Mouse (Mus musculus): ENCODE data around the gene 1700028P14Rik. TPM values are rescaled to one million over a fixed set of nuclear protein-coding genes. Genes with fewer than 3 reads are reported as not detected.

The 1700028P14Rik gene
- polyA plus RNA-seq, 1 experiment from 2014 or later: 3.1 TPM

GRCm38 (mm10) chr19:23631611-23632492, 20.8 kb downstream of the 1700028P14Rik start:
- H3K9ac ChIP-seq: no peak overlapping the region
- H3K4me2 ChIP-seq (replicated peaks): no peak overlapping the region
- WGBS: 47% methylated on average over 11 of the region's 11 CpGs
- no peaks in the 10 kb centered on the region for H3K36me3 ChIP-seq (replicated peaks; ENCODE audit: control insufficient read depth, insufficient read depth)
- no peaks in the 10 kb centered on the region for H3K27me3 ChIP-seq (ENCODE audit: control insufficient read depth, insufficient read depth, low read length)
- H3K4me1 ChIP-seq (replicated peaks; ENCODE audit: control insufficient read depth, insufficient read depth, low read length): no peaks in the 10 kb centered on the region
- H3K9me3 ChIP-seq (ENCODE audit: control insufficient read depth, low read length): no peaks in the 10 kb centered on the region
- H3K27ac ChIP-seq: no peak overlapping the region
- ATAC-seq (ENCODE audit: low FRiP score) (no peak), DNase-seq (ENCODE audit: low spot score) (peak; percentile 40)
- H3K4me3 ChIP-seq (replicated peaks; ENCODE audit: low read length): no peak overlapping the region

GRCm38 (mm10) chr19:23614268-23614667, 38.3 kb downstream of the 1700028P14Rik start:
- no peak overlapping the region for H3K4me2 ChIP-seq (replicated peaks)
- no peaks in the 10 kb centered on the region for H3K36me3 ChIP-seq (replicated peaks; ENCODE audit: control insufficient read depth, insufficient read depth)
- no peaks in the 10 kb centered on the region for H3K4me1 ChIP-seq (replicated peaks; ENCODE audit: control insufficient read depth, insufficient read depth, low read length)
- WGBS: 93% methylated on average over 7 of the region's 7 CpGs
- no peaks in the 10 kb centered on the region for H3K9me3 ChIP-seq (ENCODE audit: control insufficient read depth, low read length)
- H3K4me3 ChIP-seq (replicated peaks; ENCODE audit: low read length): no peak overlapping the region
- no peaks in the 10 kb centered on the region for H3K27me3 ChIP-seq (ENCODE audit: control insufficient read depth, insufficient read depth, low read length)
- ATAC-seq (ENCODE audit: low FRiP score): no peak
- no peak overlapping the region for H3K27ac ChIP-seq
- H3K9ac ChIP-seq: no peak overlapping the region
- DNase-seq (ENCODE audit: low spot score): no peak

- Histone ChIP-seq H3K4me2 (replicated peaks) (no peak overlapping the region), H3K9me3 (ENCODE audit: control insufficient read depth, low read length) (no peaks in the 10 kb centered on the region), H3K27ac (no peak overlapping the region), H3K9ac (no peak overlapping the region), H3K36me3 (replicated peaks; ENCODE audit: control insufficient read depth, insufficient read depth) (no peaks in the 10 kb centered on the region), H3K27me3 (ENCODE audit: control insufficient read depth, insufficient read depth, low read length) (no peaks in the 10 kb centered on the region), H3K4me1 (replicated peaks; ENCODE audit: control insufficient read depth, insufficient read depth, low read length) (no peaks in the 10 kb centered on the region), H3K4me3 (replicated peaks; ENCODE audit: low read length) (no peak overlapping the region)
- ATAC-seq (ENCODE audit: low FRiP score) (no peak), DNase-seq (ENCODE audit: low spot score) (no peak)
- WGBS: 91% methylated on average over 4 of the region's 4 CpGs
Measured at GRCm38 (mm10) chr19:23609724-23610123, 42.9 kb downstream of the 1700028P14Rik start.

- 92% methylated on average over 2 of the region's 2 CpGs for WGBS
- no peak overlapping the region for H3K9ac ChIP-seq
- H3K4me2 ChIP-seq (replicated peaks): no peak overlapping the region
- no peak for ATAC-seq (ENCODE audit: low FRiP score)
- H3K4me1 ChIP-seq (replicated peaks; ENCODE audit: control insufficient read depth, insufficient read depth, low read length): no peaks in the 10 kb centered on the region
- no peaks in the 10 kb centered on the region for H3K9me3 ChIP-seq (ENCODE audit: control insufficient read depth, low read length)
- no peaks in the 10 kb centered on the region for H3K27me3 ChIP-seq (ENCODE audit: control insufficient read depth, insufficient read depth, low read length)
- H3K4me3 ChIP-seq (replicated peaks; ENCODE audit: low read length): no peak overlapping the region
- no peak for DNase-seq (ENCODE audit: low spot score)
- no peak overlapping the region for H3K27ac ChIP-seq
- H3K36me3 ChIP-seq (replicated peaks; ENCODE audit: control insufficient read depth, insufficient read depth): no peaks in the 10 kb centered on the region
Measured at GRCm38 (mm10) chr19:23607951-23608350, 44.7 kb downstream of the 1700028P14Rik start.

GRCm38 (mm10) chr19:23594950-23595349, 57.7 kb downstream of the 1700028P14Rik start:
- Histone ChIP-seq H3K4me1 (replicated peaks; ENCODE audit: control insufficient read depth, insufficient read depth, low read length) (no peaks in the 10 kb centered on the region), H3K4me2 (replicated peaks) (no peak overlapping the region), H3K4me3 (replicated peaks; ENCODE audit: low read length) (no peak overlapping the region), H3K27me3 (ENCODE audit: control insufficient read depth, insufficient read depth, low read length) (no peaks in the 10 kb centered on the region), H3K27ac (no peak overlapping the region), H3K36me3 (replicated peaks; ENCODE audit: control insufficient read depth, insufficient read depth) (no peaks in the 10 kb centered on the region), H3K9me3 (ENCODE audit: control insufficient read depth, low read length) (no peaks in the 10 kb centered on the region), H3K9ac (no peak overlapping the region)
- DNase-seq (ENCODE audit: low spot score) (no peak), ATAC-seq (ENCODE audit: low FRiP score) (no peak)
- WGBS: 89% methylated on average over 3 of the region's 3 CpGs

GRCm38 (mm10) chr19:23578606-23579355, 73.8 kb downstream of the 1700028P14Rik start:
- Histone ChIP-seq H3K4me3 (replicated peaks; ENCODE audit: low read length) (no peak overlapping the region), H3K36me3 (replicated peaks; ENCODE audit: control insufficient read depth, insufficient read depth) (no peaks in the 10 kb centered on the region), H3K9me3 (ENCODE audit: control insufficient read depth, low read length) (no peaks in the 10 kb centered on the region), H3K27ac (no peak overlapping the region), H3K4me1 (replicated peaks; ENCODE audit: control insufficient read depth, insufficient read depth, low read length) (no peaks in the 10 kb centered on the region), H3K27me3 (ENCODE audit: control insufficient read depth, insufficient read depth, low read length) (no peaks in the 10 kb centered on the region), H3K9ac (no peak overlapping the region), H3K4me2 (replicated peaks) (no peak overlapping the region)
- DNase-seq (ENCODE audit: low spot score): no peak
- WGBS: 73% methylated on average over 11 of the region's 11 CpGs
- no peak for ATAC-seq (ENCODE audit: low FRiP score)

GRCm38 (mm10) chr19:23576685-23577084, 75.9 kb downstream of the 1700028P14Rik start:
- Histone ChIP-seq H3K4me2 (replicated peaks) (no peak overlapping the region), H3K4me1 (replicated peaks; ENCODE audit: control insufficient read depth, insufficient read depth, low read length) (no peaks in the 10 kb centered on the region), H3K36me3 (replicated peaks; ENCODE audit: control insufficient read depth, insufficient read depth) (no peaks in the 10 kb centered on the region), H3K9me3 (ENCODE audit: control insufficient read depth, low read length) (no peaks in the 10 kb centered on the region), H3K9ac (no peak overlapping the region), H3K27ac (no peak overlapping the region), H3K4me3 (replicated peaks; ENCODE audit: low read length) (no peak overlapping the region), H3K27me3 (ENCODE audit: control insufficient read depth, insufficient read depth, low read length) (no peaks in the 10 kb centered on the region)
- ATAC-seq (ENCODE audit: low FRiP score) (no peak), DNase-seq (ENCODE audit: low spot score) (no peak)
- WGBS: 55% methylated on average over 4 of the region's 4 CpGs

GRCm38 (mm10) chr19:23563693-23564092, 88.9 kb downstream of the 1700028P14Rik start:
- no peaks in the 10 kb centered on the region for H3K27me3 ChIP-seq (ENCODE audit: control insufficient read depth, insufficient read depth, low read length)
- no peaks in the 10 kb centered on the region for H3K4me1 ChIP-seq (replicated peaks; ENCODE audit: control insufficient read depth, insufficient read depth, low read length)
- no peak overlapping the region for H3K27ac ChIP-seq
- no peak overlapping the region for H3K9ac ChIP-seq
- H3K4me3 ChIP-seq (replicated peaks; ENCODE audit: low read length): no peak overlapping the region
- no peaks in the 10 kb centered on the region for H3K36me3 ChIP-seq (replicated peaks; ENCODE audit: control insufficient read depth, insufficient read depth)
- no peaks in the 10 kb centered on the region for H3K9me3 ChIP-seq (ENCODE audit: control insufficient read depth, low read length)
- WGBS: 84% methylated on average over 5 of the region's 5 CpGs
- ATAC-seq (ENCODE audit: low FRiP score) (no peak), DNase-seq (ENCODE audit: low spot score) (no peak)
- no peak overlapping the region for H3K4me2 ChIP-seq (replicated peaks)

GRCm38 (mm10) chr19:23562588-23562987, 90.0 kb downstream of the 1700028P14Rik start:
- WGBS: 96% methylated on average over 4 of the region's 4 CpGs
- Histone ChIP-seq H3K27ac (no peak overlapping the region), H3K9ac (no peak overlapping the region), H3K4me1 (replicated peaks; ENCODE audit: control insufficient read depth, insufficient read depth, low read length) (no peaks in the 10 kb centered on the region), H3K4me3 (replicated peaks; ENCODE audit: low read length) (no peak overlapping the region), H3K9me3 (ENCODE audit: control insufficient read depth, low read length) (no peaks in the 10 kb centered on the region), H3K4me2 (replicated peaks) (no peak overlapping the region), H3K27me3 (ENCODE audit: control insufficient read depth, insufficient read depth, low read length) (no peaks in the 10 kb centered on the region), H3K36me3 (replicated peaks; ENCODE audit: control insufficient read depth, insufficient read depth) (no peaks in the 10 kb centered on the region)
- DNase-seq (ENCODE audit: low spot score) (no peak), ATAC-seq (ENCODE audit: low FRiP score) (no peak)

All from hindbrain, embryonic 14.5 days (tissue).